Mouse (Mus musculus) CH12.LX (cell line): ENCODE data around the gene Ctnnd1. TPM values are rescaled to one million over a fixed set of nuclear protein-coding genes. Genes with fewer than 3 reads are reported as not detected.

Source experiments
- DNase-seq: peaks from one replicate; pipeline ENCODE4 v3.0.0-alpha.2; 2013; ENCODE audit errors: extremely low read depth
- H3K27ac ChIP-seq: 2 replicates; pipeline ENCODE4 v1.5.1; 2012; ENCODE audit warnings: low read depth, mild to moderate bottlenecking, control low read depth, moderate library complexity; ENCODE audit not compliant: insufficient read depth
- H3K27me3 ChIP-seq: replicated peaks from 2 replicates; pipeline ENCODE3; 2012; ENCODE audit warnings: inconsistent platforms
- H3K36me3 ChIP-seq, 2 experiments: replicated peaks in 1 of 2; 2 replicates each; pipeline versions ENCODE3 to v1.6.1; 2012; ENCODE audit warnings: inconsistent platforms in 1 of 2, low read length in 1 of 2, mild to moderate bottlenecking in 1 of 2, mixed read lengths in 1 of 2, moderate library complexity in 1 of 2; ENCODE audit not compliant: control insufficient read depth in 1 of 2, insufficient read depth in 1 of 2
- H3K4me1 ChIP-seq, 2 experiments: 2 replicates each; pipeline ENCODE4 v1.6.1; 2012; ENCODE audit warnings: inconsistent platforms in 1 of 2, moderate library complexity in 1 of 2; ENCODE audit not compliant: insufficient read depth in 2 of 2, control insufficient read depth in 1 of 2
- H3K4me2 ChIP-seq: 2 replicates; pipeline ENCODE4 v1.6.1; 2012; ENCODE audit warnings: low read depth, mild to moderate bottlenecking, control low read depth; ENCODE audit not compliant: poor library complexity, insufficient read depth, severe bottlenecking
- H3K4me3 ChIP-seq, 3 experiments: fragments of 150-350 bp in 1 of 3; sonication (generic) in 1 of 3; replicated peaks in 1 of 3; 2 replicates each; pipeline versions ENCODE3 to v1.5.1; 2011 to 2012; ENCODE audit warnings: low read depth in 2 of 3, low read length in 2 of 3, mild to moderate bottlenecking in 2 of 3, moderate library complexity in 2 of 3, control low read depth in 1 of 3, improper control_type of control experiment in 1 of 3, inconsistent platforms in 1 of 3, mixed read lengths in 1 of 3; ENCODE audit not compliant: poor library complexity in 1 of 3
- H3K79me2 ChIP-seq: replicated peaks from 2 replicates; pipeline ENCODE4 v1.6.1; 2012; ENCODE audit warnings: mild to moderate bottlenecking, moderate library complexity; ENCODE audit not compliant: control insufficient read depth, poor library complexity, insufficient read depth, severe bottlenecking; ENCODE audit errors: extremely low read depth
- H3K9ac ChIP-seq: 2 replicates; pipeline ENCODE4 v1.6.1; 2012; ENCODE audit warnings: low read depth, mild to moderate bottlenecking, control low read depth, moderate library complexity; ENCODE audit not compliant: insufficient read depth
- H3K9me3 ChIP-seq: replicated peaks from 2 replicates; pipeline ENCODE3; 2012; ENCODE audit warnings: low read length, inconsistent platforms, mixed read lengths
- E2F4 ChIP-seq: IDR thresholded peaks from 2 replicates; pipeline ENCODE4 v1.6.1; 2011; ENCODE audit warnings: low read depth, low read length, improper control_type of control experiment; ENCODE audit not compliant: insufficient replicate concordance
- ELF1 ChIP-seq: IDR thresholded peaks from 2 replicates; pipeline ENCODE4 v1.6.1; 2014; ENCODE audit warnings: low read depth, mild to moderate bottlenecking, inconsistent platforms, low read length, improper control_type of control experiment
- ETS1 ChIP-seq: conservative IDR thresholded peaks from 2 replicates; pipeline ENCODE4 v1.6.1; 2012; ENCODE audit warnings: low read depth, mild to moderate bottlenecking, inconsistent platforms, low read length, improper control_type of control experiment, moderate library complexity
- GABPA ChIP-seq: IDR thresholded peaks from 2 replicates; pipeline ENCODE4 v1.6.1; 2012; ENCODE audit warnings: low read depth, low read length, improper control_type of control experiment, inconsistent platforms; ENCODE audit not compliant: insufficient replicate concordance
- JUND ChIP-seq: conservative IDR thresholded peaks from 2 replicates; pipeline ENCODE4 v1.6.1; 2011; ENCODE audit warnings: low read depth, low read length, improper control_type of control experiment
- KAT2A ChIP-seq: IDR thresholded peaks from 2 replicates; pipeline ENCODE4 v1.6.1; 2012; ENCODE audit warnings: low read length, improper control_type of control experiment, inconsistent platforms; ENCODE audit not compliant: insufficient replicate concordance
- MAZ ChIP-seq: IDR thresholded peaks from 2 replicates; pipeline ENCODE4 v1.6.1; 2012; ENCODE audit warnings: low read depth, mild to moderate bottlenecking, inconsistent platforms, low read length, improper control_type of control experiment, moderate library complexity
- NRF1 ChIP-seq: IDR thresholded peaks from 2 replicates; pipeline ENCODE4 v1.6.1; 2014; ENCODE audit warnings: low read depth, mild to moderate bottlenecking, inconsistent platforms, low read length, improper control_type of control experiment, moderate library complexity
- ZC3H11A ChIP-seq: IDR thresholded peaks from 2 replicates; pipeline ENCODE4 v1.6.1; 2012; ENCODE audit warnings: low read depth, mild to moderate bottlenecking, inconsistent platforms, low read length, improper control_type of control experiment
- ZNF384 ChIP-seq: IDR thresholded peaks from 2 replicates; pipeline ENCODE4 v1.6.1; 2012; ENCODE audit warnings: low read depth, low read length, improper control_type of control experiment, inconsistent platforms
- dilution Hi-C: fragments of 300-500 bp; cut with MboI; formaldehyde crosslinking; loops from 2 replicates; pipeline ENCODE4 v1.14.3; 2020; ENCODE audit warnings: low sequenced_read_pairs; ENCODE audit not compliant: extremely low pct_unique_long_range_greater_than_20kb, extremely low pct_ligation_motif_present
- in situ Hi-C: fragments of 300-500 bp; cut with MboI; formaldehyde crosslinking; loops from 3 replicates; pipeline ENCODE4 v1.14.3; 2019; ENCODE audit warnings: low sequenced_read_pairs, low pct_ligation_motif_present, low pct_unique_long_range_greater_than_20kb, mixed read lengths
- polyA plus RNA-seq: library from polyadenylated mRNA; unstranded; fragments of >175 nt; gene quantifications from 2 replicates; pipeline ENCODE4 v1.2.1, GENCODE M21; 2012; ENCODE audit warnings: low read depth; ENCODE audit not compliant: insufficient read length
- total RNA-seq, 2 experiments: library from RNA; depleted of rRNA; stranded (reverse); fragments of 300-350 nt in 1 of 2; fragments of >200 nt in 1 of 2; gene quantifications; 2 replicates each; pipeline ENCODE4 v1.2.3; 2012 to 2014

The Ctnnd1 gene
- total and polyA plus RNA-seq, 3 experiments: 0.38 to 2.8 (median 1.2) TPM

DNA sequence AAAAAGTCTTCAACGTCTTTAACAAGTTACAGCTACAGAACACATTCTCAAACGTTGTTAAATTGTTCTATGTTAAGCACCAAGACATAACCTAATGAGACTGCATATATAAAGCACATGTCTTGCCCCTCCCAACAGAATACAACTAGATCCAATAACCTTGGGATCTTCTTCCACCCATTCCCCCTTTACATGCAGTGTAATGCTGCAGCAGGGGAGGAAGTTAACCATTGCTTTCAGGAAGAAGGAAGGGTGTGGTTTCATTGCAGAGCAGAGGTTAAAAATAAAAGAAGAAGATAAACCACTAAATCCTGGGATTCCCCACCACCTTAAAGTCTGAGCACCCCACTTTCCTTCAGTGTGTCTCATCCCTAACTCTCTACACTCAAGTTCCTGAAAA lies 27.9 kb downstream of the Ctnnd1 start:
- H3K9ac ChIP-seq: no peak overlapping the region
- no peaks in the 10 kb centered on the region for H3K27me3 ChIP-seq
- DNase-seq: no peak
- H3K9me3 ChIP-seq: peaks cover 2% of the 10 kb centered on the region
- no peak overlapping the region for H3K27ac ChIP-seq
- H3K4me2 ChIP-seq: no peak overlapping the region
- no peak overlapping the region for H3K4me3 ChIP-seq
- dilution Hi-C loops (no loop called here), in situ Hi-C loops (no loop called here)
- peaks cover 4 to 18% of the 10 kb centered on the region in 2 experiments; a peak in 3 of 4 replicates for H3K4me1 ChIP-seq
- no peaks in the 10 kb centered on the region for H3K79me2 ChIP-seq
- TF ChIP-seq E2F4 (no peak), MAZ (no peak)
- H3K36me3 ChIP-seq: peaks cover 0 to 5% of the 10 kb centered on the region in 2 experiments

DNA sequence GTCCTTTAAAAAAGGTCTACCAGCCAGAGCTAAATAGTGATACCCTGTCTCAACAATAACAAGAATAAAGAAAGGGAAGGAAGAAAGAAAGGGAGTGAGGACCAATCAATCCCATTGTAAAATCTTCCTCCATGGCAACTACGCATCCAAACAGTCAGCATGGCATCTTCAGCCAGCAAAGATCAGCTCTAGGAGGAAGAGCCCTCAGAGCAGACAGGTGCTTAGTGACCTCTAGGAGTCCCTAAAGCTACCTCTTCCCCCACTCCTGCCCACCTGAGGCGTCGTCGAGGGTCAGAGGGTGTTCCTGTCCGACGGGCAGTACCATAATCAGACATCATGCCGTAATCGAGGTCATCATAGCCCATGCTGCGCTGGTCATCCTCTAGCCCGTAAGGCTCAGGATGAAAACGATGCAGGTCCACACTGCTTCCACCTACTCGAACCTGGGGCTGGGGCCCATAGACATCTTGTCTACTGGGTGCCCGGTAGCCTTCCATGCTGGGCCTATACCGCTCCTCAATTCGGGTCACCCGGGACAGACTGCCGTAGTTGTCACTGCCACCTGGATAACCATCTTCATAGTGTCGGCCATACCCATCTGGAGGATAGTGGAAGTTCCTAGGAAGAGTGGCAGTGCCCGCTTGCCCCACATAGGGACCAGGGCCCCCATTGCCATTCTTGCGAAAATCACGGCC lies 30.8 kb downstream of the Ctnnd1 start:
- no peak overlapping the region for H3K9ac ChIP-seq
- DNase-seq: no peak
- dilution Hi-C loops: no loop called here
- H3K79me2 ChIP-seq: no peaks in the 10 kb centered on the region
- H3K27me3 ChIP-seq: no peaks in the 10 kb centered on the region
- in situ Hi-C loops: loop anchor here (5.0 kb wide), 1 partner anchor 33 kb away; the partner anchor contains the start of gene Ctnnd1
- no peak overlapping the region for H3K4me2 ChIP-seq
- H3K27ac ChIP-seq: no peak overlapping the region
- no peak overlapping the region for H3K4me3 ChIP-seq
- H3K4me1 ChIP-seq: peaks cover 4 to 20% of the 10 kb centered on the region in 2 experiments; a peak in 3 of 4 replicates
- H3K36me3 ChIP-seq: peaks cover 0 to 5% of the 10 kb centered on the region in 2 experiments
- peaks cover 2% of the 10 kb centered on the region for H3K9me3 ChIP-seq
- no peak for TF ChIP-seq ZC3H11A
- no peak for TF ChIP-seq GABPA
- TF ChIP-seq NRF1: no peak
- no peak for TF ChIP-seq ZNF384
- TF ChIP-seq MAZ: no peak
- no peak for TF ChIP-seq KAT2A
- no peak for TF ChIP-seq ETS1
- no peak for TF ChIP-seq JUND

DNA sequence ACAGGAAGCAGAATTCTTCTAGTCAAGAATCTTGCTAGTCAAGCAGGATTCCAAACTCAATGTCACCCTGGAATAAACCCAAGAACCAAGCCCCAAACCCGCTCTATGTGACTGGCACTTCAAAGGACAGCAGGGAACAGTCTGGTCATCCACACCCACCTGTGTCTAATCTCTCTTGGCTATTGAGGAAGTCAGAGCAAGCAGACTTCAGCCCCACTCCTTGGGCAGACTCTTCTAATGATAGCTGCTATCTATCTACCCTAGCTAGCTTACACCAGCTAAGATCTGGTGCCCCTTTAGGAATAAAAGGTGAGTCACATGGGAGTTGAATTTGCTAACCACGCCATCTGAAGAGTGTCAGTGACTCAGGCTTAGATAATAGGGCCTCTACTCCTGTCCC lies 31.7 kb downstream of the Ctnnd1 start:
- H3K27ac ChIP-seq: no peak overlapping the region
- peaks cover 2% of the 10 kb centered on the region for H3K9me3 ChIP-seq
- H3K9ac ChIP-seq: no peak overlapping the region
- peaks cover 0 to 5% of the 10 kb centered on the region in 2 experiments for H3K36me3 ChIP-seq
- H3K79me2 ChIP-seq: no peaks in the 10 kb centered on the region
- in situ Hi-C loops: loop anchor here (5.0 kb wide), 1 partner anchor 33 kb away; the partner anchor contains the start of gene Ctnnd1
- no peak overlapping the region for H3K4me3 ChIP-seq
- dilution Hi-C loops: no loop called here
- H3K27me3 ChIP-seq: no peaks in the 10 kb centered on the region
- no peak for DNase-seq
- no peak overlapping the region for H3K4me2 ChIP-seq
- 0 out of 2 replicates have a peak, but pooled peaks have one; percentile 5 for TF ChIP-seq ELF1
- no peak for TF ChIP-seq GABPA
- H3K4me1 ChIP-seq: peaks cover 4 to 20% of the 10 kb centered on the region in 2 experiments; a peak in 3 of 4 replicates
